Comparison of ENCODE assay signal across 8 mouse cellular contexts in the genomic region with DNA sequence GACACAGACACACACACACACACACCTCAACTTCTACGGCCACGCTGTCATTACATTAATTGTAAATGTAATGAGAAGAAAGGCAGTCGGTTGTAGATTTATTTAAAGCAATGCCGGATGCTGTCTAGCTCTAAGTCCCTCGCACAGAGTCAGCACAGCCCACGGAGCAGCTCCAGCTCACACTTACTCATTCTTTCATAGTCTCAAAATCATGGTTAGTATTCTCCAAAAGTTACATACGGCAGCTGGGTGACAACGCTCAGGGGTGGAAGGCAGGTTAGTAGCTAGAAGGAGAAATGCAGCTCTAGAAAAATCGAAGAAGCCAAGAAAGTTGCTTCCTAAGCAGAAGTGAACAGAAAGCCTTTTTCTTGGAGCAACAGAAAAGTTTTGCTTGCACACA.
DNase-seq lines count a peak whose midpoint lies in the region; ATAC-seq and TF ChIP-seq lines count a peak whose summit lies in the region.

No protein-coding gene starts in this region.

- no peaks in the 10 kb centered on the region for H3K27me3 ChIP-seq in heart, embryonic 10.5 days (ENCODE audit: insufficient read depth, poor library complexity, severe bottlenecking)
- no peaks in the 10 kb centered on the region for H3K27me3 ChIP-seq in neural tube, embryonic 11.5 days (ENCODE audit: control insufficient read depth, insufficient read depth, low read length)
- H3K27me3 ChIP-seq in limb, embryonic 11.5 days (ENCODE audit: control insufficient read depth, insufficient read depth, low read length): no peaks in the 10 kb centered on the region
- H3K27me3 ChIP-seq in stomach, embryonic 16.5 days (ENCODE audit: control insufficient read depth, insufficient read depth, low read length): no peaks in the 10 kb centered on the region
- no peaks in the 10 kb centered on the region for H3K27me3 ChIP-seq in thymus, adult 2 months (ENCODE audit: control insufficient read depth, insufficient read depth, low read length)

- ATAC-seq in neural tube, embryonic 11.5 days (ENCODE audit: insufficient read depth, low FRiP score, low TSS enrichment): no peak
- ATAC-seq in limb, embryonic 11.5 days (ENCODE audit: insufficient number of reproducible peaks, low FRiP score, low TSS enrichment, low read depth): no peak
- ATAC-seq in stomach, embryonic 16.5 days (ENCODE audit: insufficient read depth, low FRiP score): no peak

- H3K4me3 ChIP-seq in heart, embryonic 10.5 days: peak overlapping the region; percentile 46
- H3K4me3 ChIP-seq in neural tube, embryonic 11.5 days (ENCODE audit: low read depth, low read length): peak overlapping the region; percentile 44
- H3K4me3 ChIP-seq in limb, embryonic 11.5 days (ENCODE audit: low read depth, low read length): no peak overlapping the region
- peak overlapping the region; percentile 35 for H3K4me3 ChIP-seq in stomach, embryonic 16.5 days (replicated peaks; ENCODE audit: low read length)
- no peak overlapping the region for H3K4me3 ChIP-seq in thymus, adult 2 months (ENCODE audit: control insufficient read depth, insufficient read depth, low read length)

- no peaks in the 10 kb centered on the region for H3K9me3 ChIP-seq in heart, embryonic 10.5 days
- H3K9me3 ChIP-seq in neural tube, embryonic 11.5 days (ENCODE audit: control insufficient read depth, low read length): no peaks in the 10 kb centered on the region
- H3K9me3 ChIP-seq in limb, embryonic 11.5 days (ENCODE audit: control insufficient read depth, low read length): no peaks in the 10 kb centered on the region
- H3K9me3 ChIP-seq in stomach, embryonic 16.5 days (replicated peaks; ENCODE audit: control insufficient read depth, low read length): no peaks in the 10 kb centered on the region

- 78% methylated on average over 9 of the region's 9 CpGs for WGBS in heart, embryonic 10.5 days
- 49% methylated on average over 9 of the region's 9 CpGs for WGBS in neural tube, embryonic 11.5 days
- 73% methylated on average over 9 of the region's 9 CpGs for WGBS in limb, embryonic 11.5 days
- 52% methylated on average over 9 of the region's 9 CpGs for WGBS in stomach, embryonic 16.5 days
- WGBS in thymus, adult 2 months: 84% methylated on average over 9 of the region's 9 CpGs

- TF ChIP-seq POLR2A in thymus, adult 2 months (IDR thresholded peaks at IDR 0.05; ENCODE audit: control insufficient read depth, extremely low read depth, insufficient read depth, low read length, poor library complexity): no peak

- no peak for TF ChIP-seq CTCF in thymus, adult 2 months (IDR thresholded peaks at IDR 0.05; ENCODE audit: borderline replicate concordance, control insufficient read depth, extremely low read depth, insufficient read depth, low read length, poor library complexity)

- peaks cover 27% of the 10 kb centered on the region for H3K4me1 ChIP-seq in heart, embryonic 10.5 days
- peaks cover 39% of the 10 kb centered on the region for H3K4me1 ChIP-seq in neural tube, embryonic 11.5 days (ENCODE audit: control insufficient read depth, insufficient read depth, low read length)
- H3K4me1 ChIP-seq in limb, embryonic 11.5 days (ENCODE audit: control insufficient read depth, insufficient read depth, low read length): peaks cover 18% of the 10 kb centered on the region
- H3K4me1 ChIP-seq in stomach, embryonic 16.5 days (ENCODE audit: control insufficient read depth, insufficient read depth, low read length): peaks cover 31% of the 10 kb centered on the region
- 0 out of 2 replicates have a peak, but pooled peaks cover 2% of the 10 kb centered on the region for H3K4me1 ChIP-seq in thymus, adult 2 months (replicated peaks; ENCODE audit: control insufficient read depth, insufficient read depth, low read length)

- intact Hi-C loops in heart, postnatal 36 days (cut with DNase I): loop anchor here (2.0 kb wide), 1 partner anchor 15 kb away; no protein-coding TSS in a partner anchor

- 0 out of 2 replicates have a peak, but pooled peaks cover 2% of the 10 kb centered on the region for H3K36me3 ChIP-seq in heart, embryonic 10.5 days
- no peaks in the 10 kb centered on the region for H3K36me3 ChIP-seq in neural tube, embryonic 11.5 days (ENCODE audit: control insufficient read depth, insufficient read depth, low read length)
- H3K36me3 ChIP-seq in limb, embryonic 11.5 days (ENCODE audit: control insufficient read depth, insufficient read depth, low read length): no peaks in the 10 kb centered on the region
- no peaks in the 10 kb centered on the region for H3K36me3 ChIP-seq in stomach, embryonic 16.5 days (ENCODE audit: control insufficient read depth, insufficient read depth, low read length)
- H3K36me3 ChIP-seq in thymus, adult 2 months (ENCODE audit: control insufficient read depth, insufficient read depth, low read length): no peaks in the 10 kb centered on the region

- H3K27ac ChIP-seq in heart, embryonic 10.5 days: peak overlapping the region; percentile 74
- peak overlapping the region; percentile 73 for H3K27ac ChIP-seq in neural tube, embryonic 11.5 days (ENCODE audit: low read depth, low read length)
- no peak overlapping the region for H3K27ac ChIP-seq in limb, embryonic 11.5 days (replicated peaks; ENCODE audit: low read depth, low read length)
- peak overlapping the region; percentile 90 for H3K27ac ChIP-seq in stomach, embryonic 16.5 days (ENCODE audit: low read length)
- H3K27ac ChIP-seq in thymus, adult 2 months (ENCODE audit: control insufficient read depth, insufficient read depth, low read length): no peak overlapping the region

- DNase-seq in heart, embryonic 10.5 days (ENCODE audit: low spot score): no peak
- no peak for DNase-seq in heart, postnatal 36 days
- DNase-seq in neural tube, embryonic 11.5 days (ENCODE audit: low spot score): no peak
- DNase-seq in neural tube, embryonic 10.5 days (ENCODE audit: extremely low spot score, low spot score): no peak
- DNase-seq in limb, embryonic 11.5 days (ENCODE audit: low spot score): no peak
- no peak for DNase-seq in thymus, postnatal 25 days
- no peak for DNase-seq in thymus, adult 2 months

- H3K4me2 ChIP-seq in neural tube, embryonic 11.5 days (ENCODE audit: low read depth): peak overlapping the region; percentile 48
- peak overlapping the region; percentile 36; the same call in 1 of the 2 replicates for H3K4me2 ChIP-seq in limb, embryonic 11.5 days (ENCODE audit: low read depth, severe bottlenecking)
- H3K4me2 ChIP-seq in stomach, embryonic 16.5 days (ENCODE audit: low read depth, low read length): peak overlapping the region; percentile 52

- peak overlapping the region; percentile 65 for H3K9ac ChIP-seq in neural tube, embryonic 11.5 days (ENCODE audit: low read length)
- no peak overlapping the region for H3K9ac ChIP-seq in limb, embryonic 11.5 days (ENCODE audit: low read length)
- peak overlapping the region; percentile 65 for H3K9ac ChIP-seq in stomach, embryonic 16.5 days (ENCODE audit: low read length)

Comparison
In these comparisons a context has a peak if more than half of its experiments do, and no peak if none do; other contexts are left out.
1. H3K27ac ChIP-seq: peak in heart, embryonic 10.5 days (single experiment), neural tube, embryonic 11.5 days (single experiment) and stomach, embryonic 16.5 days (single experiment); none in limb, embryonic 11.5 days (single experiment) and thymus, adult 2 months (single experiment).
2. H3K4me3 ChIP-seq: peak in heart, embryonic 10.5 days (single experiment), neural tube, embryonic 11.5 days (single experiment) and stomach, embryonic 16.5 days (single experiment); none in limb, embryonic 11.5 days (single experiment) and thymus, adult 2 months (single experiment).
3. Peak in every context shown above with its lines, with median percentiles within 50 percentile points of each other: H3K4me2 ChIP-seq.